Mouse (Mus musculus) heart, embryonic 14.5 days (tissue): Measurements from ENCODE around the gene Trafd1. TPM values are rescaled to one million over a fixed set of nuclear protein-coding genes. Genes with fewer than 3 reads are reported as not detected.
"Not testable (repeated sequence)": the region's sequence is repeated elsewhere in the genome, so short reads cannot be mapped to it uniquely, and the experiment has no call there.

Source experiments
- ATAC-seq: fragments of 200-750 bp; cut with Nextera tagmentation; 2 replicates; pipeline ENCODE4 v1.8.0; 2017; ENCODE audit warnings: low read depth, moderate TSS enrichment; ENCODE audit not compliant: insufficient number of reproducible peaks, insufficient read depth, low FRiP score
- H3K27ac ChIP-seq, 2 experiments: fragments of 200-500 bp in 1 of 2; fragments of 300-500 bp in 1 of 2; sonication (generic) in 1 of 2; replicated peaks in 1 of 2; 2 replicates each; pipeline ENCODE4 v1.5.1; 2012 to 2014; ENCODE audit warnings: low read depth in 2 of 2, low read length in 2 of 2, control low read depth in 1 of 2, mild to moderate bottlenecking in 1 of 2, mixed read lengths in 1 of 2; ENCODE audit not compliant: control insufficient read depth in 1 of 2, insufficient read depth in 1 of 2
- H3K27me3 ChIP-seq: fragments of 300-500 bp; sonication (generic); 2 replicates; pipeline ENCODE4 v1.6.1; 2014; ENCODE audit warnings: mild to moderate bottlenecking, low read length, control low read depth; ENCODE audit not compliant: control insufficient read depth, insufficient read depth
- H3K36me3 ChIP-seq: fragments of 300-500 bp; sonication (generic); 2 replicates; pipeline ENCODE4 v1.6.1; 2014; ENCODE audit warnings: mild to moderate bottlenecking, control low read depth, low read length, mixed read lengths; ENCODE audit not compliant: control insufficient read depth, insufficient read depth
- H3K4me1 ChIP-seq, 2 experiments: fragments of 200-500 bp in 1 of 2; fragments of 300-500 bp in 1 of 2; sonication (generic) in 1 of 2; 2 replicates each; pipeline ENCODE4 v1.6.1; 2012 to 2014; ENCODE audit warnings: low read length in 2 of 2, control low read depth in 1 of 2, mixed read lengths in 1 of 2; ENCODE audit not compliant: control insufficient read depth in 2 of 2, insufficient read depth in 2 of 2
- H3K4me2 ChIP-seq: fragments of 300-500 bp; sonication (generic); 2 replicates; pipeline ENCODE4 v1.6.1; 2014; ENCODE audit warnings: mild to moderate bottlenecking, low read length
- H3K4me3 ChIP-seq, 2 experiments: fragments of 200-500 bp in 1 of 2; fragments of 300-500 bp in 1 of 2; sonication (generic) in 1 of 2; 2 replicates each; pipeline ENCODE4 v1.5.1; 2012 to 2014; ENCODE audit warnings: low read length in 2 of 2, mild to moderate bottlenecking in 2 of 2, control low read depth in 1 of 2, low read depth in 1 of 2, moderate library complexity in 1 of 2; ENCODE audit not compliant: control insufficient read depth in 1 of 2, insufficient read depth in 1 of 2
- H3K9ac ChIP-seq: fragments of 300-500 bp; sonication (generic); 2 replicates; pipeline ENCODE4 v1.6.1; 2014; ENCODE audit warnings: mild to moderate bottlenecking, low read length
- H3K9me3 ChIP-seq: fragments of 300-500 bp; sonication (generic); 2 replicates; pipeline ENCODE4 v1.6.1; 2016; ENCODE audit warnings: low read length, control low read depth; ENCODE audit not compliant: control insufficient read depth
- WGBS: fragments of 180-500 bp; shearing (Covaris S2); extraction: QIAGEN DNeasy Blood & Tissue Kit; methylation state at CpG from one replicate; pipeline ENCODE4 v1.1.7; 2014; 5-methylcytosine and 5-hydroxymethylcytosine counted together
- polyA plus RNA-seq: library from polyadenylated mRNA; unstranded; fragments of >200 nt; fragmentation: Nextera tagmentation; extraction: Ambion mirVana; gene quantifications from 2 replicates; pipeline ENCODE4 v1.2.1, GENCODE M21; 2014

Gene Trafd1
- polyA plus RNA-seq, 1 experiment from 2014 or later = 71.3 TPM

- not testable (repeated sequence) for ATAC-seq
Measured at GRCm38 (mm10) chr5:121330154-121330816, 55.1 kb downstream of the Trafd1 start.

GRCm38 (mm10) chr5:121329333-121330058, 55.9 kb downstream of the Trafd1 start:
- Histone ChIP-seq H3K27me3 (no peaks in the 10 kb centered on the region), H3K4me2 (peak overlapping the region; percentile 55), H3K4me3 (peak overlapping the region; percentile 25 to 36), H3K36me3 (peaks cover 88% of the 10 kb centered on the region), H3K4me1 (no peaks in the 10 kb centered on the region), H3K9ac (peak overlapping the region; percentile 57), H3K27ac (peak overlapping the region; percentile 59 to 64), H3K9me3 (no peaks in the 10 kb centered on the region)
- ATAC-seq = no peak
- 70% methylated on average over 11 of the region's 11 CpGs for WGBS

More at GRCm38 (mm10) chr5:121330154-121330816, 55.1 kb downstream of the Trafd1 start:
- H3K4me3 ChIP-seq = peak overlapping the region; percentile 25 to 36; a peak in 3 of 4 replicates
- 45% methylated on average over 10 of the region's 19 CpGs for WGBS
- H3K4me1 ChIP-seq, H3K27me3 ChIP-seq, H3K9ac ChIP-seq, H3K9me3 ChIP-seq: not testable (repeated sequence)
- H3K36me3 ChIP-seq = peaks cover 89% of the 10 kb centered on the region
- H3K4me2 ChIP-seq = peak overlapping the region; percentile 55
- peak overlapping the region; percentile 30 to 46 for H3K27ac ChIP-seq

GRCm38 (mm10) chr5:121326079-121326805, 59.2 kb downstream of the Trafd1 start:
- H3K27me3 ChIP-seq = no peaks in the 10 kb centered on the region
- peaks cover 88% of the 10 kb centered on the region for H3K36me3 ChIP-seq
- no peaks in the 10 kb centered on the region for H3K9me3 ChIP-seq
- no peak for ATAC-seq
- no peak overlapping the region for H3K9ac ChIP-seq
- no peaks in the 10 kb centered on the region for H3K4me1 ChIP-seq
- H3K27ac ChIP-seq = no peak overlapping the region
- WGBS = 93% methylated on average over 14 of the region's 14 CpGs
- no peak overlapping the region for H3K4me3 ChIP-seq
- no peak overlapping the region for H3K4me2 ChIP-seq

Other genes starting within 250 kb of the Trafd1 start
- gene Ptpn11, start 194.2 kb downstream of the Trafd1 start, polyA plus RNA-seq = 22.5 and 25.6 TPM in 2 replicates
- 386 and 413 TPM in 2 replicates for gene Rpl6, start 181.2 kb downstream of the Trafd1 start, polyA plus RNA-seq
- 5.5 and 5.8 TPM in 2 replicates for gene Hectd4, start 165.4 kb downstream of the Trafd1 start, polyA plus RNA-seq
- 30.9 and 32.8 TPM in 2 replicates for gene Naa25, start 12.3 kb upstream of the Trafd1 start, polyA plus RNA-seq
- 4.2 TPM in 2 replicates for gene Tmem116, start 66.3 kb upstream of the Trafd1 start, polyA plus RNA-seq
- 121 and 123 TPM in 2 replicates for gene Erp29, start 66.9 kb upstream of the Trafd1 start, polyA plus RNA-seq
- gene Adam1b, start 117.8 kb upstream of the Trafd1 start, polyA plus RNA-seq = 0.18 and 0.26 TPM in 2 replicates
- 1.1 and 1.5 TPM in 2 replicates for gene Adam1a, start 159.8 kb upstream of the Trafd1 start, polyA plus RNA-seq
- gene Gm42878, start 159.8 kb upstream of the Trafd1 start, polyA plus RNA-seq = 0.26 TPM in 1 of 2 replicates, not detected in the other
- 37.0 and 43.7 TPM in 2 replicates for gene Mapkapk5, start 160.3 kb upstream of the Trafd1 start, polyA plus RNA-seq
- 32.0 and 40.0 TPM in 2 replicates for gene Aldh2, start 208.2 kb upstream of the Trafd1 start, polyA plus RNA-seq
- 7.2 and 7.3 TPM in 2 replicates for gene Acad12, start 233.3 kb upstream of the Trafd1 start, polyA plus RNA-seq